Mouse (Mus musculus): ENCODE measurements around the gene Sox6. TPM values are rescaled to one million over a fixed set of nuclear protein-coding genes. Genes with fewer than 3 reads are reported as not detected.

Gene Sox6
- polyA plus RNA-seq, 1 experiment from 2014 or later = 67.4 TPM

DNA sequence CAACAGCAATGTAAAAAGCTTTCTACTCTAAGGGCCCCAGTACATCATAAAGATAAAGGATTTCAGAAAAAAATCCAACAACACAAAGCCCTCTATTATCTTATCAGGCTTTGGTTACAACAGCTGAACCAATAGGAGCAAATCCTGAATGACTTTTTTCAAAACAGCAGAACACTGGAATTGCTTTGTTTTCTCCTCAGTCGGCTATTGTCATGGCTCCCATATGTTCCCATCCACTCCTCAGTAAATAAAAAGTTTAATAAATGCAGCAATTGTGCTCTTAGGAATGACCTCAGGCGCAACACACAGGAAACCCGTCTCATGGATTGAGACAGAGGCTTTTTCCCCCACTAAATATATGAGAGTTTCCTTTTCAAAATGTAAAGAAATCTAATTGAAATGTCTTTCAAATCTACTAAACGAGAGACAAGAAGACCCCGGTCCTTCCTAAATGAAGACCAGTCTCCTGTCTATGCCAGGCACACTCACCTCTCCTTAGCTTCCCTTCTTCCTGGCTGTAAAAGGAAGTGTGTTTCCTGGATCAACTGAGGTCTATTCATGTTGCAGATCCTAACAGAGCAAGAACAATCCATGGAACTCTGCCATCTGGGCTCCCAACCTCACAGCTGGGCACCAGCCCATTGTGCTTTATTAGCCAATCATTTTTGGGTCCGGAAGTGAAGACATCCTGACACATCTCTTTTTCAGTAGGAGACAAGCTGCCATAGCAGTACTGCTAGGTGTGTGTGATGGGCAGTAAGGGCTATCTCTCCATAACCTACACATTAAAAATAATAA lies 369.2 kb downstream of the Sox6 start:
- H3K27ac ChIP-seq = no peak overlapping the region; the same call in 1 of the 2 replicates
- peaks cover 24% of the 10 kb centered on the region for H3K4me1 ChIP-seq
- no peak for ATAC-seq (ENCODE audit: insufficient number of reproducible peaks, insufficient read depth, low FRiP score, low TSS enrichment, low read depth)
- H3K27me3 ChIP-seq = peaks cover 23% of the 10 kb centered on the region
- 50% methylated on average over 6 of the region's 6 CpGs for WGBS
- H3K9ac ChIP-seq = no peak overlapping the region
- no peak overlapping the region for H3K4me2 ChIP-seq
- no peak overlapping the region for H3K4me3 ChIP-seq
- no peaks in the 10 kb centered on the region for H3K9me3 ChIP-seq
- no peaks in the 10 kb centered on the region for H3K36me3 ChIP-seq

GRCm38 (mm10) chr7:115666686-115667382 lies 371.8 kb downstream of the Sox6 start:
- H3K4me1 ChIP-seq = peaks cover 24% of the 10 kb centered on the region
- 17% methylated on average over 18 of the region's 18 CpGs for WGBS
- peak overlapping the region; percentile 52 for H3K4me2 ChIP-seq
- H3K9me3 ChIP-seq = no peaks in the 10 kb centered on the region
- H3K9ac ChIP-seq = no peak overlapping the region
- H3K36me3 ChIP-seq = no peaks in the 10 kb centered on the region
- H3K27ac ChIP-seq = peak overlapping the region; percentile 39; the same call in 1 of the 2 replicates
- no peak for ATAC-seq (ENCODE audit: insufficient number of reproducible peaks, insufficient read depth, low FRiP score, low TSS enrichment, low read depth)
- H3K4me3 ChIP-seq = peak overlapping the region; percentile 24
- peaks cover 26% of the 10 kb centered on the region for H3K27me3 ChIP-seq

- WGBS = 68% methylated on average over 6 of the region's 6 CpGs
- ATAC-seq (ENCODE audit: insufficient number of reproducible peaks, insufficient read depth, low FRiP score, low TSS enrichment, low read depth) = no peak
- Histone ChIP-seq H3K4me2 (no peak overlapping the region), H3K9ac (no peak overlapping the region), H3K27ac (no peak overlapping the region), H3K9me3 (no peaks in the 10 kb centered on the region), H3K27me3 (peaks cover 28% of the 10 kb centered on the region), H3K4me1 (peaks cover 10% of the 10 kb centered on the region; the same call in 1 of the 2 replicates), H3K36me3 (no peaks in the 10 kb centered on the region), H3K4me3 (no peak overlapping the region)
Measured at GRCm38 (mm10) chr7:115663399-115663798, 375.2 kb downstream of the Sox6 start.

GRCm38 (mm10) chr7:115662121-115662520 lies 376.5 kb downstream of the Sox6 start:
- H3K9me3 ChIP-seq = no peaks in the 10 kb centered on the region
- no peak overlapping the region for H3K9ac ChIP-seq
- H3K4me3 ChIP-seq = no peak overlapping the region
- H3K4me1 ChIP-seq = peaks cover 5% of the 10 kb centered on the region; the same call in 1 of the 2 replicates
- H3K4me2 ChIP-seq = no peak overlapping the region
- peaks cover 23% of the 10 kb centered on the region for H3K27me3 ChIP-seq
- no peaks in the 10 kb centered on the region for H3K36me3 ChIP-seq
- no peak for ATAC-seq (ENCODE audit: insufficient number of reproducible peaks, insufficient read depth, low FRiP score, low TSS enrichment, low read depth)
- H3K27ac ChIP-seq = no peak overlapping the region
- WGBS = 83% methylated on average over 9 of the region's 9 CpGs

GRCm38 (mm10) chr7:115646696-115647095 lies 391.9 kb downstream of the Sox6 start:
- no peak for ATAC-seq (ENCODE audit: insufficient number of reproducible peaks, insufficient read depth, low FRiP score, low TSS enrichment, low read depth)

GRCm38 (mm10) chr7:115645971-115646447 lies 392.6 kb downstream of the Sox6 start:
- Histone ChIP-seq H3K4me2 (no peak overlapping the region), H3K4me1 (peaks cover 22% of the 10 kb centered on the region), H3K36me3 (no peaks in the 10 kb centered on the region), H3K27me3 (peaks cover 19% of the 10 kb centered on the region), H3K27ac (no peak overlapping the region), H3K9me3 (no peaks in the 10 kb centered on the region), H3K4me3 (no peak overlapping the region), H3K9ac (no peak overlapping the region)
- WGBS = 11% methylated on average over 5 of the region's 5 CpGs
- ATAC-seq (ENCODE audit: insufficient number of reproducible peaks, insufficient read depth, low FRiP score, low TSS enrichment, low read depth) = no peak

More at GRCm38 (mm10) chr7:115646696-115647095, 391.9 kb downstream of the Sox6 start:
- no peaks in the 10 kb centered on the region for H3K36me3 ChIP-seq
- no peak overlapping the region for H3K9ac ChIP-seq
- H3K27ac ChIP-seq = no peak overlapping the region
- no peak overlapping the region for H3K4me3 ChIP-seq
- no peaks in the 10 kb centered on the region for H3K9me3 ChIP-seq
- H3K4me1 ChIP-seq = peaks cover 22% of the 10 kb centered on the region
- no peak overlapping the region for H3K4me2 ChIP-seq
- peaks cover 19% of the 10 kb centered on the region for H3K27me3 ChIP-seq

DNA sequence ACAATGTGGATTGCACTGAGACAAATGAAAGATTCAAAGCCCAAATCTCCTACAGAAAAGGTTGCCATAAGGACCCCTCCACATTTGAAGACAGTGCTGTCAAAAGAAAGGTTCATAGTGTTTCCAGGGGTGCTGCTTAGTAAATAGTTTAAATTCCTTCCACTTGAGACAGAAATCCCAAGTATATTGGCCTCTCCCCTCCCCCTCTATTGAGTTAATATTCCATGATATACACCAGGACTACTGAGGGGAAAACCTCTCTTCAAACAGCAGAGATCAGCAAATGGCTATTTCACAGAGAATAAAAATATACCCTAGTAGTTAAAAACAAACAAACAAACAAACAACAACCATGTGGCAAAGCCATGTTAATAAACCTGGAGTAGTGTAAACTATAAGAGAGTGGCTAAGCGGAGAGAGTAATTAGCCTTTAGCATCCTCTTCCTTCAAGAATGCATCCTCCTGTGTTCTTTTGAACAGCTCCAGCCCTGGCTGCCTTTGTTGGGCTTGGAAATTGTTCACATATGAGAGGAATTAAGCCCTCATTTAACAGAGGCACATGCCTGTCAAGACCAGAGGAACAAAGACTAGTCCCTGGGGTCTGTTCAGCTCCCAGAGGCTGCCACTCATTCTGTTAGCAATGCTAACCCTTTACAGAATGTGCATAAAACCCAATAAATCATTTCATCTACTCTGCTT lies 393.2 kb downstream of the Sox6 start:
- Histone ChIP-seq H3K4me1 (peaks cover 22% of the 10 kb centered on the region), H3K4me2 (no peak overlapping the region), H3K4me3 (no peak overlapping the region), H3K27me3 (peaks cover 19% of the 10 kb centered on the region), H3K27ac (no peak overlapping the region), H3K9ac (no peak overlapping the region), H3K36me3 (no peaks in the 10 kb centered on the region), H3K9me3 (no peaks in the 10 kb centered on the region)
- no peak for ATAC-seq (ENCODE audit: insufficient number of reproducible peaks, insufficient read depth, low FRiP score, low TSS enrichment, low read depth)
- WGBS = 19% methylated on average over 1 of the region's 1 CpGs

DNA sequence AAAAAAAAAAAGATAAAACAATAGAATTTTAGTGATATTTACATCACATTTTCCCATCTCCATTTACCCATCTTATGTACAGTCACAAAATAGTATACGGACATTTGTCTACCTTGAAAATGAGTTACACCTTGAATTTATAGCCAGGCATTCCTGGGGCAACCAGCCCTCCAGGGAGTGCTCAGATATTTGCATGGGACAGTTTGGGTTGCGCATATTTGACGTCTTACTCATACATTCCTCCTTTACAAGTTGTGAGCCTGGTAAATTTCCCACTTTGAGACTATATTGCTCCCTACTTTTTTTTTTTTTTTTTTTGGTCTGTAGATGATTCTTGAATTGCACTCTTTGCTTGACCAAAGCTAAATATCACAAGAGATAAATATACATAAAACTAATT lies 407.9 kb downstream of the Sox6 start:
- H3K36me3 ChIP-seq = no peaks in the 10 kb centered on the region
- no peaks in the 10 kb centered on the region for H3K27me3 ChIP-seq
- no peaks in the 10 kb centered on the region for H3K9me3 ChIP-seq
- no peak overlapping the region for H3K4me3 ChIP-seq
- no peak overlapping the region for H3K9ac ChIP-seq
- no peak overlapping the region for H3K4me2 ChIP-seq
- no peak overlapping the region for H3K27ac ChIP-seq
- peaks cover 10% of the 10 kb centered on the region; the same call in 1 of the 2 replicates for H3K4me1 ChIP-seq
- 81% methylated on average over 3 of the region's 3 CpGs for WGBS
- no peak for ATAC-seq (ENCODE audit: insufficient number of reproducible peaks, insufficient read depth, low FRiP score, low TSS enrichment, low read depth)

GRCm38 (mm10) chr7:115630287-115630686 lies 408.3 kb downstream of the Sox6 start:
- Histone ChIP-seq H3K4me3 (no peak overlapping the region), H3K9ac (no peak overlapping the region), H3K36me3 (no peaks in the 10 kb centered on the region), H3K27ac (no peak overlapping the region), H3K4me2 (no peak overlapping the region), H3K9me3 (no peaks in the 10 kb centered on the region), H3K27me3 (no peaks in the 10 kb centered on the region), H3K4me1 (peaks cover 13% of the 10 kb centered on the region)
- no peak for ATAC-seq (ENCODE audit: insufficient number of reproducible peaks, insufficient read depth, low FRiP score, low TSS enrichment, low read depth)
- 80% methylated on average over 4 of the region's 4 CpGs for whole genome bisulfite sequencing

- no peak overlapping the region for H3K9ac ChIP-seq
- 72% methylated on average over 1 of the region's 1 CpGs for WGBS
- no peak overlapping the region for H3K4me3 ChIP-seq
- H3K4me2 ChIP-seq = no peak overlapping the region
- H3K27me3 ChIP-seq = peaks cover 3% of the 10 kb centered on the region; the same call in 1 of the 2 replicates
- H3K27ac ChIP-seq = no peak overlapping the region
- H3K36me3 ChIP-seq = no peaks in the 10 kb centered on the region
- peaks cover 28% of the 10 kb centered on the region for H3K4me1 ChIP-seq
- no peak for ATAC-seq (ENCODE audit: insufficient number of reproducible peaks, insufficient read depth, low FRiP score, low TSS enrichment, low read depth)
- no peaks in the 10 kb centered on the region for H3K9me3 ChIP-seq
Measured at GRCm38 (mm10) chr7:115628766-115629165, 409.8 kb downstream of the Sox6 start.

DNA sequence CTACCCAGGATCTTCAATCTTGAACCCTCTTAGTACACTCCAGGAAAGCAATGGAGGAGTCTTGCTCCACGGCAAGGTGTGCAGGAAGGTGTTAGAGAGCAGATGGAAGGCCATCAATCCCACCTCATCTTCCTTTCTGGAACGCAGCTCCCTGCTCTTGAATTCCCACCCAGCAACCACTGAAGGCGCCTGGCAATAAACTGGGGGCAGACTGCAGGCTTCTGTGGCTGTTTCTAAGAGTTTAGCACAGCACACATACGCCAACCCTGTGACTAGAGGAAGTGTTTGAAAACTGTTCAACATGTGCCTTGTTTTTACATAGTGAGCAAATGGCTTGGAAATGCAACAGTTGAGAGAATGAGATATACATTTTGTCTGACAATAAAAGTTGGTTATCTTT lies 412.6 kb downstream of the Sox6 start:
- ATAC-seq (ENCODE audit: insufficient number of reproducible peaks, insufficient read depth, low FRiP score, low TSS enrichment, low read depth) = no peak
- H3K27ac ChIP-seq = peak overlapping the region; percentile 62; the same call in 1 of the 2 replicates
- no peak overlapping the region for H3K9ac ChIP-seq
- no peaks in the 10 kb centered on the region for H3K9me3 ChIP-seq
- no peak overlapping the region for H3K4me3 ChIP-seq
- peaks cover 3% of the 10 kb centered on the region; the same call in 1 of the 2 replicates for H3K27me3 ChIP-seq
- H3K4me2 ChIP-seq = no peak overlapping the region
- no peaks in the 10 kb centered on the region for H3K36me3 ChIP-seq
- H3K4me1 ChIP-seq = peaks cover 28% of the 10 kb centered on the region
- WGBS = 68% methylated on average over 4 of the region's 4 CpGs
